Mouse (Mus musculus) frontal cortex, postnatal 14 days (tissue): Measurements from ENCODE around the gene Cyth3.

ENCODE experiments used
- DNase-seq, 2 experiments: peaks; one replicate each; pipeline ENCODE4 v3.0.0; 2022; ENCODE audit warnings: low spot score in 2 of 2

The Cyth3 gene

DNA sequence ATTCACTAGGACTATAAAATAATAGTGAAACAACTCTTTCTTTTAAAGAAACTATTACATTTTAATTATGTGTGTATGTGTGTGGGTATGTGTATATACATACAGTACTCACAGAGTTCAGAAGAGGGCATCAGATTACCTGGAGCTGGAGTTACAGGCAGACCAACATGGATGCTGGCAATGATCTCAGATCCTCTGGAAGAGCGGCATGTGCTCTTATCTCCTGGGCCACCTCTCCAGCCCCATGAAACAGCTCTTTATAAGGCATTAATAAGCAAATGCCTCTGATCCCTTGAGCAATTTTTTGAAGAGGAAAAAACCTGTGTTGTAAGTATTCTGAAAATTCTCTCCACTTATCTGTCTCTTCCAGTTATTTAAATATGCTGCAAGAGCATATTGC is 43.8 kb downstream of the Cyth3 start:
- no peak for DNase-seq

DNA sequence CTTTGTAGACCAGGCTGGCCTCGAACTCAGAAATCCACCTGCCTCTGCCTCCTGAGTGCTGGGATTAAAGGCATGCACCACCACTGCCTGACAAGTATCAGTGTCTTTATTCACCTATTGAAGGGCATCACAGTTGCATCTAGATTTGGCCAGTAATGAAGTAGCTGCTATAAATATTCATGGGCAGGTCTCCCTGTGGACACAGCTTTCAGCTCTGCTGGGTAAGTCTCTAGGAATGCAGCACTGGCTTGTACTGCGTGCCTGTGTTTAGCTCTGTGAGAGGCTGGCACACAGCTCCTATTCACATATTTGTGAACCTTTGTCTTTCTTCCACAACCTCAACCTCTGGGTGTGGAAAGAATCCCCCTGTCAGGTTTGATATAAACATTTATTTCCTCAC is 46.6 kb downstream of the Cyth3 start:
- no peak for DNase-seq

DNA sequence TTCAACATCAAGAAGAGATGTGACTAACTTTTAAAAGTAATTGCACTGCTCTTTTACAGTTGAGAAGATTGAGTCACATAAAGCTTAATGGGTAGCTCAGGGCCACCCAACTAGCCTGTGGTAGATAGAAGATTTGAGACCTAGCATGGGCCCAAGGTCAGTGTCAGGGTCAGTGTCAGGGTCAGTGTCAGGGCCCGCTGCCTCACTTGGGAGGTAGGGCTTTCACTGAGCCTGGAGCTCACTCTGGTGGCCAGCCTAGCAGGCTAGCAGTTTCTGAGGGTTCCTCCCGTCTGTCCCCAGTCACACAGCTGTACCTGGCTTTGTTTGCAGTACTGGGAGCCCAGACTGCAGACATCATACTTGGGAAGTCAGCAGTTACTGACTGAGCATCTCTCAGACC is 47.1 kb downstream of the Cyth3 start:
- no peak for DNase-seq

DNA sequence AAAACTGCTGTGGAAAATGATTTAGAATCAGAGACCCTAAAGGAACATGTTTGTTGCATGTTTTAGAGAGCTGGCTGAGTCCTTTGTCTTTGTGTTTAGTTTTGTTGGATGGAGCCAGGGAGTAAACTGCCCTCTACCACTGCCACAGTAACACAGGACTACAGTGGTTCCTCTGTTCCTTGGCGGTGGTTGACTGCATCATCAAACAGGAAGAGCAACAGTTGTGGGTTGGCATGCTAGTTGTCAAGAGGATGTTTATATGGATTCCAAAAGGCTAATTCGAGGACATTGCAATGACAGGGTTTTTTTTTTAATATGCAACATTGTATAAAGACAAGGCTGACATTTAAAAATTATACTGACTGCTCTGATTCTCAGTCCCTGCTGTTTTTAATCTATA is 47.6 kb downstream of the Cyth3 start:
- no peak for DNase-seq

DNA sequence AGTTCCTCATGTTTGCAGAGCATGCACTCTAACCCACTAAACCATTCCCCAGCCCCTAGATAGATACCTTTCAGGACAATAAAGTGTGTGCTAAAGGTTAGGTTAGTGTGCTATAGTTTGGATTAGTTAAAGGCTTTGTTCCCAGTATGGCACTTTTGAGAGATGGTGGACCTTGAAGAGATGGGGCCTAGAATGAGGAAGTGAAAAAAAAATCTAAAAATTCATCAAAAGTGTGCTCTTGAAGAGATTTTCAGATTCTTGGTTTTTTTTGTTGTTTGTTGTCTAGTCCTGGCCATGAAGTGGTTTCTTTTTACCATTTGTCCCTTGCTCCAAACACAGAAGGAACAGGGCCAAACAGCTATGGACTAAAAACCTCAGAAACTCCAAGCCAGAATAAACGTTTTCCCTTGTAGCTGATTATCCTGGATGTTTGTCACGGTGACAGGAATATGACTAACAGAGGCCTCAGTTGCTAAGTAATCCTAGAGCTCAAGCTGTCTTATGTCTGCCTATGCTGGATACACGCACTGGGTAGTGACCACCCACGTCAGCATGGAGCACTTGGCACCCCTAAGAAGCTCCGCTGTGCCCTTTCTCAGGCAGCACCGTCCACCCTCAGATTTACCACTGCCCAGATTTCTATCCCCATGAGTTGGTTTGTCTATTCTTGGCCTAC is 48.6 kb downstream of the Cyth3 start:
- no peak for DNase-seq

DNA sequence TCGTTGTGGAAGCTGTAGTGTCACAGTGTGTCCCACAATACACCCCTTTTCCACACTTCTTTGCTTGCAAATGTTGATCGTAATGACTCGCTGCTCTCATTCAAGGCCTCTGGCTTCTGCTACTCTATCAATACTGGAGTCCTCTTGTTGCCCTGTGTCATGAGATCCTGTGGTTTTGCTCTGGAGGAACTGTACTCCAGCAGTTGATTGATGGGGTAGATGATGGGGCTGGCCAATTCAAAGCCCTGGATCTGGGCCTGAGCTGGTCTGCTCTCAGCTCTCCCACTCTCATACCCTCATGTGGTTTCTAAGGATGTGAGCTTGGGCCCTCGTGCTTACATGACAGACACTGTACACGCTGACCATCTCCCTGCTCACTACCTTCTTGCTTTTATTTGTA is 52.3 kb downstream of the Cyth3 start:
- DNase-seq, result no peak

DNA sequence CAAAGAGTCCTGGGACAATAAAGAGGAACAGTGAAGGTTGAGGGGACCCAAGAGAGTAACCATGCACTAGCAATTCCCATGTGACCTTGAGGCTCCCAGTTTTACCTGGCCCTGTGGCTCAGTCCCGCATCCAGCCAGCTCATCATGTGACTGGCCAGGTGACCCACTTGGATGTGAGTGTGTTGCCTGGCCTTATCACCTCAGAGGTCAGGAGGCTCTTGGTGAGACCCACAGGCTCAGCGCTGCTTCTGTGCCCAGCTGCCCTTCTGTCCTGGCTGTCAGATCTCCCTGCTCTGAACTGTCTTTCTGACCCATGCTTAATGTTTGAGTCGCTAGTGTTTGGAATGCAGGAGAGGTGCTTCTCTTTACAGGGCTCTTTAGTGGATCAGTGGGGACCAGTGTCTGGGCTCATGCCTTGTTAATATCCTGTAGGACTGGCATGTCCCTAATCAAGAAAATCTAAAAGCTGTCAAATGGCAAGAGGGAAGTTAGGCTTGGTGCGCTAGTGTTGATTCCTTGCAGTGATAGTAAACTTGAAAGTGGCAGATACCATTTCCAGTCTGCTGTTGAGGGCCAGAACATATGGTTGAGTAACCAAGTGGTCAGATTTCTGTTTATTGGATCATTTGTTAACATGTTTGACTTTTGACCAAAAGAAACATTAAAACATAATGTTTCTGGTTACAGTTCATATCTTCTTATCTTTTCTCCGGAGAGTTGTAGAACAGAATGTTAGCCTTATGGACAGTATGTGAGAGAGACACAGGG is 54.2 kb downstream of the Cyth3 start:
- DNase-seq, result no peak

DNA sequence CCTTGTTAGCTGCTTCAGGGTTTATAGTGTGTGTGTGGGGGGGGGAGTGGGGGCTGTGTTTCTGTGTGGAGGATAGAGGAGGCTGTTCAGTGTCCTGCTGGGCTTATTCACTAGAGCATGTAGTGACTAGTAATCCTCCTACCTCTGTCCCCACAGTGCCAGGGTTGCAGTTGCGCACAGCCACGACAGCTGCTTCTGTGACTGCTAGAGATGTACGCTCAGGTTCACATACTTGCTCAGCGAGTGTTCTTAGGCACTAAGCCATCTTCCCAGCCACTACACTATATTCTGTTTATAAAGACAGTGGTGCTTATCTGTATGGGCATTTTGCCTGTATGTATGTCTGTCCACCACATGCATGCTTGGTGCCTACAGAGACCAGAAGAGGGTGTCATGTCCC is 55.1 kb downstream of the Cyth3 start:
- no peak for DNase-seq

DNA sequence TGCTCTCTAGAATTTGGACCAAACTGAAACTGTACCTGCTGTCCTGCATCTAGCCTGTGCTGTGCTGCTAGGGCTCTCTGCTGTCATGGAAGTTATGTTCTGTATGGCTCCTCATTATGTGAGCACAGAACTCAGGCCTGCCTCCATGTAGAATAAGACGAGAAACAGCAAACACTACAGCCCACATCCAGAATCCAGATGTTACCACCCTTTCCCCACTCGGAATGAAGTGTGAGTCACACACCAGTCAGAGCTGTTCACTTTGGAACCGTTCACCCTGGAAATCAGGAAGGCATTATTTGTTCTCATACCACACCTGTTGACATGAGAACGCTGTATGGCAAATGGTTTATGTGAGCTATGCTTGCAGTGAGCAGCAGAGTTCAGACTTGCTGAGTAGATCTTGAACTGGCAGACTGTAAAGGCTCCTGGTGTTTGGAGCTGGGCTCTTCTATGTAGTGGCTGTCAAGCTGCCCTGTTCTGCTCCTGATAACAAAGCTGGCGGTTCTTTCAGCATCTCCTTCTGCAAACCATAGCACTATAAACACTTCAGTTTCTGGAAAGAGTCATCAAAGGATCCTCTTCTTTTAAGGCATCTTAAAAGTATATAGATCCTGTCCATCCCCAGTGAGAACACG is 56.5 kb downstream of the Cyth3 start:
- DNase-seq, result no peak

DNA sequence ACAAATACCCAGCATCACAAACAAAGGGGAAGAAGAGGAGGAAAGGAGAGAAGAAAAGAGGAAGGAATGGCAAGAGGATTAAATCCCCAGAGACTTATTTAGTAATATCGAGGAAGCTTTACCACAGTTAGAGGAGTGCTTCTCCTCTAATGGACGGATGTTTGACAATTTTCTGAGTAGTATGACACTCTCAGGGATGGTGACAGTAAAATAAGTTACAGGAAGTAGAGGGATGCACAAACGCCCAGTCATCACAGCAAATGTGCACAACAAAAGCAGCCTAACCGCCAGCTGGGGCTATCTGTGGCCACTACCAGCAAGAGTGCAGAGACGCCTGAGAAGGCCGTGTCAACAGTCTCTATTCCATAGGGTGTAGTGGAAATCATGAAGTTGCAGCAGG is 57.4 kb downstream of the Cyth3 start:
- no peak for DNase-seq

DNA sequence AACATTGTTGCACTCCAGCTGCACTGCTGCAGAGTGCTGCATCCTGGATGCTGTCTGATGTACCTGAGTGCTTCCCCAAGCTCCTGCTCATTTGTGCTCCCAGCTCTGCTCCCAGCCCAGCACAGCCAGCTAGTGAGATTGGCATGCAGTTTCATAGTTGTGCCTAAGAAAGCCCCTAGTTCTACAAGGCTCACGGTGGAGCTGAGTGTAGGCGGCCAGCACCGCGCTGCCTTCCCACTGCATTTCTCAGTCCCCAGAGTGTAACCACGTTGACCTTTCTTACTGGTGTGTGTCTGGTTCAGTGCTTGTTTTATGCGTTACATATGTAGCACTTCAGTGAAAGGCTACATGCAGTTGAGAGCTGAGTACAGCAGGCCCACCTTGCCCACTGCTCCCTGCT is 61.4 kb downstream of the Cyth3 start:
- no peak for DNase-seq

DNA sequence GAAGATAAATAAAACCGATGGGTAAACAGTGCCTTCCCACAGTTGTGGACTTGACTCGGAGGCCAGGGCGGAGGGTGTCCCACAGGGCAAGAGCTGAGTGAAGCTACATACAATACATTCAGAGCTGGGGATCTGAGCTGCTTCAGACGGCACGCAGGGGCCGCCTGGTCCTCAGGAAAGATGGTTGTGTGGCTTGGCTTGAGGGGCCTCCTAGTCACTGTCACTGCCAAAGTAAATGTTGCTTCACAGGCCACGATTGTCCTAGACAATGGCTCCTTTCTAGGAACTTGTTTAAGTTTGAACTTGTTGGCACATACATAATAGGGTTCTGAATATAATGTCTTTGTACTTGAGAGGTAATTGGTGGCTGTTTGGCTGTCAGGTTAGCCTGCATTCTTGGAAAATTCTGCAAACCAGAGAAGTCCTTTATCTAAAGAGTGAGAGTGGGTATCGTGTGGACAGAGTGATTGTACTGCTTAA is 62.7 kb downstream of the Cyth3 start:
- DNase-seq, result no peak

DNA sequence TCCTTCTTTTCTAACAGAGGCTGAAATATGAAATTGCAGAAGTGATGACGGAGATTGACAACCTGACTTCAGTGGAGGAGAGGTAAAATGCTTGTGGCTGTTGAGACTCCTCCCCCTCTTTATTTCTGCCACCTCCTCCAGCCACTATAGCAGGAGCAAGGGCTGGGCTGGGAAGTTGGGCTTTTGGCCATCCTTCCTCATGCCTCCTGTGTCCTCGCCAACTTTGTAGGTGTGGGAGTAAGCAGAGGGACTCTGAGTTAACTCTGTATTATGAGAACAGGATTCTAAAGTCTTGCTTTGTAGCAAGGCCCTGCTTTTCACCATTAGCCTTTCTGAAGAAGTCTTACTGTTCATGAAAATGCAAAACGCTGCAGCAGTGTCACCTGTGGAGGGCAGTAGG is 64.2 kb downstream of the Cyth3 start:
- no peak for DNase-seq

DNA sequence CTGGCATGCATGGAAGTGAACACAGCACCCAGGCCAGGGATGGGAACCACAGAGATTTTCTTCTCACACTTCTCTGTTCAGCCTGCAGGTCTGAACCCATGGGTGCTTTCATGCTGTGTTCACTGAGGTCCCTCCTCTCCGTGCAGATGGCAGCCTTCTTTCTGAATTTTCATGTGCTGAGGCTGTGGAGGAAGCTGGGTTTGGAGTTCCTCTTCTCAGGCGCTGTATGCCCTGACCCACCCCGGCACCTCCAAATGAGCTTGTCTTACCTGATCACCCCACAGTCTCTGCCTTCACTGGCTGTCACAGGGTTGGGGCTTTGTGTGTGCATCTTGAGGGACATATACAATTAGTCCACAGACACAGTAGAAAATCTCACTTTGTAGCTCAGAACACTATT is 65.3 kb downstream of the Cyth3 start:
- DNase-seq, result no peak

DNA sequence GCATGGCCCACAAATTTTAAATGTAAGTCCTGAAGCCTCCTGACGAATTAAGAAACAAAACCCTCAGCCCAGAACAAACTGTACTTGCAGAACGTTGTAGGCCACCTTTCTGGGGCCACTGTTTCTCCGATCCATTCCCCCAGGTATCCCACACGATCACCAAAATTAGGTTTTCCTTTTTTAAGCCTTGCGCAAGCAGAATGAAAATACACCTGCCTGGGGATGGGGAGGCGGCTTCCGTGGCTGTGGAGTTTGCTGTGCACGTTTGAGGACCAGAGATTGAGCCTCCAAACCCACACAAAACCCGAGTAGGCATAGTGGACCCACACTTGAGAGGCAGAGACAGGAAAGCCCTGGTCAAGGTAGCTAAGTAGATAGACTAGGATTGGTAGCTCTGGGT is 68.1 kb downstream of the Cyth3 start:
- DNase-seq, result no peak

DNA sequence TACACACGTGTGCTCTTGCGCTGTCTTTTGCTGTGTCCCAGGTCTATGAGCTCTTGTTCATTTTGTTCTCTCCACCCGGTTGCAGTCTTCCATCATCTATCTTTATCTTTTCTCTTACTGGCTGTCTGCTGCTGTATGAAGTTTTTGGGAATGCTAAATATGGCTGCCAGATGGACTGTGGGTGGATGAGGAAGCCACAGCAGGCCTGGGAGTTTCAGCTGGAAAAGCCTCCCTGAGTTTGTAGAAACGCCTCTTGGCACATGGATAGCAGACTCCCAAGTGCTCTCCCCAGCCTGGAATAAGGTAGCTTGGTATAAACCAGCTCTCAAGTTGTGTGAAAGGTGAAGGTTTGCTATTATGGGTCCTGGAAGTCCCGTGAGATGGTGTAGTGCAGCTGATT is 68.7 kb downstream of the Cyth3 start:
- DNase-seq, result peak; percentile 44 to 70

DNA sequence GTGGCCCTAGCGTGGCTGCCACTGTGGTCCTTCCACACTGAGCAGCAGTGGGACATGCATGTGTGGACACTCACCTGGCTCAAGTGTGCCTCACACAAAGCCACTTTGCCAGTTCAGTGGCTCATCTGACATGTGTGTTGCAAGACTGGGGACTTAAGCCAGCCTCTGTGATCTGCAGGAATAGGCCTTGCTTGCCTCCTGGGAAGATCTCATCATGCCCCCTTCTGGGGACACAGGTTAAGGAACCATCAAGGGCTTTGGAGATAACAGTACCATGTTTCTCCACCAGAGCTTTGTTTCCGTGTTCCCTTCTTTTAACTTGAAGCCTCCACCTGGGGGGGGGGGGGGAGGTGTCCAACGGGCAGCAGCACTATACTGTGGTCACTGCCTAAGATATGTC is 74.1 kb downstream of the Cyth3 start:
- no peak for DNase-seq

DNA sequence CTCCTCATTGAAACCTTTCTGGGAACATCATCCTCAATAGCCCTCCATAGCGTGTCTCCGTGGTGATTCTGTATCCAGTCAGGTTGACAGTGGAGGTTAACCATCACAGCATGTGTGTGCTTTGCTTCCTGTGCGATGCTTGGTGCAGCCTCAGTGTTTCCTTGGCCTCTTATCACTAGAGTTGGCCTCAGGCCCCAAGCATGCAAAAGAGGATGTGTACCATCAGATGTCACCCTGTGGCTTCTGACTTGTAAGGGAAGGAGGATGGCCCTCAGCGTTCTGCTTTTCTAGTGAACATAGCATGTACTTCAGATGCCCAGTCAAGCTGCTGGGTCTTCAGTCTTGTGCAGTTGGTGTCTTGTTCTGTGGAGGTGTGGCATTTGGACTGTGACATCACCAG is 76.2 kb downstream of the Cyth3 start:
- no peak for DNase-seq

DNA sequence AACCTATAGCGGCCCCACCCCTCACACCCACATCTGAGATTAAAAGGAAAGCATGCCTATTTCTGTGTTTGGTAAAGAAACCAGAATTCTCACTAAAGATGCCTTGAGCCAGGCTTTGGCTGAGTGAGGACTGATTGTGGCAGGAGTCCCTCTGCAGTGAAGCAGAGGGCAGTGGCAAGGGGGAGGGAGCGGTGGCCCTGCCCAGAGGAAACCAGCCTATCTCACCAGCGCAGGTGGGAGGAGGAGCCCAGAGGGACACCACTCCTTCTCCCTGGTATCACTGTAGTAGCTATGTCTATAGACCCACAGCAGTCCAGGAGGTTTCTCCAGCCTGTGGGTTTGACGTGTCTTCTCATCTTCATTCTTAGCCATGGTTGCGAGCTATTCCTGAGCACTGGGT is 78.0 kb downstream of the Cyth3 start:
- no peak for DNase-seq

DNA sequence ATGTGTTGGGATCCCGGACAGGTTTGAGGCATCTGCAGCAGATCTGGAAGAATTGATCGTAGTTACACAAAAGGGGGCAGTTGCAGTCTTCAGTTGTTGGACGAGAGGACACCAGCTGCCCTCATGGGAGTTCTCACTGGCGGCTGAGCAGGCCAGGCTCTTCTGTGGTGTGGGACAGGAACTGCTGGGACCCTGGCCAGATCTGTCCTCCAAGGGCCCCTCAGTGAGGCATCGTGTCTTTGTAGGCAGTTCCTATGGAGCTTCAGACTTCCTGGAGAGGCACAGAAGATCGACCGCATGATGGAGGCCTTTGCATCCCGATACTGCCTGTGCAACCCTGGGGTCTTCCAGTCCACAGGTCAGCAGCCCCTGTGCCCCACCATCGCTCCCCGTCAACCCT is 78.8 kb downstream of the Cyth3 start:
- DNase-seq, result no peak

DNA sequence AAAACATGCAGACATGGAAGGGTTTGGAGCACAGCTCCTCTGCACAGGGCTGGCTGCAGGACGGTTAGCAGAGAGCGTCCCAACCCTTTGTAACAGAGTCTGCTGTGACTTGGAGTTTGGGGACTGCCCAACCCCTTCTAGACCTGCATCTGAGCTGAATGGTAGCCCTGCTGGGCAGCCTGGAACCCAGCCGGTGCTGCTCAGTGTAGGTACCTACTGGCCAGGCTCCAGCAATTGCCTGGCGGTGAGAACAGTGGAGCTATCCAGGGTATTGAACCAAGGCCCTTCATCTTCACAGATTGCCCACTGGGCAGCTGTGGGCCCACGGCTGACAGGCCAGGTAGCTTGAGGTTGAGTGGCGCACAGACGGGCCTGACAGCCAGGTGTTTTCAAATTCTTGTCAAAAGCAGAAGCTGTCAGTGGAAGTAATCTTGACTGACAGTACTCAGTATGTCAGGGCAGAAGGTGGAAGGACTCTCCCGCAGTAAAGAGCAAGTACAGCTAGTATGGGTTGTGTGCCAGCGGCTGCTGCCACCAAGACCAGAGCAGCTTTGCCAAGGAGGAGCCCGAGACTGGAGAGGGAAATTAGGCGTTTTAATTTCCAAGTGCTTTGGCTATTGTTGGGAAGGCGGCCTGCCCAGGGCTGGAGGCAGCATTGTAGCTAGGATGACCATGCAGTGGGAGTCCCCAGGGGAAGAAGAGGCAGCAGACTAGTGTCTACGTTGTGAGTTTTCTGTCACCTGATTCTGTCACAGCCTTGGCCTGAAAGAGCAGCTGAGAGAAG is 82.8 kb downstream of the Cyth3 start:
- no peak for DNase-seq

DNA sequence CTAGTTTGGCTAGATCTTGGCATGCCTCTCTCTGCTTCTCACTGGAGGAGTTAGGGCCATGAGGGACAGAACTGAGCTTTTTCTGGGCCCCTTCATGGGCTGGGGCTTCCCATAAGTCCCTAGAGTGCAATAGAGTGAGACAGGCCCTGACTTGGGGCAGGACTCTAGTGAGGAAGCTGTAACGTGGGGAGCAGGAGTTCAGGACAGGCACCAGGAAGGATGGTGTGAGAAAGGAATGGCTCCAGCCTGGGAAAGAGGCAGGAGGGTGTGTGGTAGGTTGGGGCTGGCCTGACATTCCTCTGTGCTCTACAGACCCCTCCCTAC is 83.4 kb downstream of the Cyth3 start:
- no peak for DNase-seq
